Mouse (Mus musculus) bone marrow macrophage, adult 2 months (primary cell): Measurements from ENCODE around the gene Magi2. TPM values are rescaled to one million over a fixed set of nuclear protein-coding genes. Genes with fewer than 3 reads are reported as not detected.
"Not testable (repeated sequence)": the region's sequence is repeated elsewhere in the genome, so short reads cannot be mapped to it uniquely, and the experiment has no call there.

ENCODE experiments used
- H3K27ac ChIP-seq: 2 replicates; pipeline ENCODE4 v1.5.1; 2012; ENCODE audit warnings: low read depth, low read length; ENCODE audit not compliant: insufficient read depth
- H3K4me1 ChIP-seq: 2 replicates; pipeline ENCODE4 v1.6.1; 2012; ENCODE audit warnings: low read length; ENCODE audit not compliant: control insufficient read depth, insufficient read depth
- H3K4me3 ChIP-seq: 2 replicates; pipeline ENCODE4 v1.5.1; 2012; ENCODE audit warnings: mild to moderate bottlenecking, low read length, moderate library complexity; ENCODE audit not compliant: insufficient read depth
- CTCF ChIP-seq: IDR thresholded peaks from 2 replicates; pipeline ENCODE4 v1.5.1; 2012; ENCODE audit warnings: low read depth, mild to moderate bottlenecking, low read length, moderate library complexity
- POLR2A ChIP-seq: IDR thresholded peaks from 2 replicates; pipeline ENCODE4 v1.6.1; 2012; ENCODE audit warnings: mild to moderate bottlenecking, low read depth, low read length, borderline replicate concordance
- polyA plus RNA-seq: library from polyadenylated mRNA; stranded (reverse); fragments of >200 nt; gene quantifications from 2 replicates; pipeline ENCODE4 v1.2.4, GENCODE M21; 2012; ENCODE audit not compliant: missing spikeins, insufficient read depth, insufficient read length

Magi2 gene
- polyA plus RNA-seq, 1 experiment, result 0.46 TPM

GRCm38 (mm10) chr5:20508609-20509008 is 1281.8 kb downstream of the Magi2 start:
- Histone ChIP-seq H3K27ac (no peak overlapping the region), H3K4me1 (no peaks in the 10 kb centered on the region), H3K4me3 (no peak overlapping the region)
- TF ChIP-seq CTCF (no peak), POLR2A (no peak)

GRCm38 (mm10) chr5:20509606-20510005 is 1282.8 kb downstream of the Magi2 start:
- Histone ChIP-seq H3K4me3 (no peak overlapping the region), H3K4me1 (no peaks in the 10 kb centered on the region), H3K27ac (no peak overlapping the region)
- TF ChIP-seq CTCF (no peak), POLR2A (no peak)

DNA sequence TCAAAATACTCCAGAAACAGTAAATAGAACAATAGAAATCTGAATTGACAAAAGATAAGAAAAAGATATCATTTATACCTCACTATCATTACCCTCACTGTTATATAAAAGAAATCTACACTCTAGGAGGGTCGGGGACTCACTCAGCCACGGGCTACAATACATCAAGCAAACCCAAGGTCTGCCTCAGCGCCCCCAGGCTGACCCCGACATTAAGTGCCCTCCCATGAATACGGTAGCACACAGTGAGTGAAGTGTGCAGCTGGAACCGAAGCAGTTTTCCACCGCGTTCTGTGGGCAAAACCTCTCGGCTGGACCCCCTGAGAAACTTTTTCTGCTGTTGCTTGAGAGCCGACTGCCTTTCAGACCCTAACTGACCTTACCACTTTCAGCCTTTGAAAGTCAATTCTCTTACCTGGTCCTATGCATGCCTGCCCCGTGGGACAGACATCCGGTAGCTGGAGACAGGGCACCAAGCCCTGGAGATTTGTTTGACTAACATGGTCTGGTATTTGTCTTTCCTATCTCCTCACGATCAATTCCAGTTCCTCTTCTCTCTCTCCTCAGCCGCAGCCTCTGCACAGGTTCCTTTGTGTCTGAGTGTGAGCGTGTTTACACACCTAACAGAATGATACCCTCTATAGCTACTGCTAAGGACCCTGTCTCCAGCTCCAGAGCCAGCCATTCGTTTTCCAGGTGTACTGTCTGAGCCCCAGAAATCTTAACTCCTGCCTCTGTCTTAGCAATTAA is 1285.7 kb downstream of the Magi2 start:
- Histone ChIP-seq H3K4me3 (no peak overlapping the region), H3K27ac (no peak overlapping the region), H3K4me1 (no peaks in the 10 kb centered on the region)
- TF ChIP-seq POLR2A, result no peak
- no peak for TF ChIP-seq CTCF

- Histone ChIP-seq H3K4me1 (no peaks in the 10 kb centered on the region), H3K4me3 (no peak overlapping the region), H3K27ac (no peak overlapping the region)
- TF ChIP-seq POLR2A (no peak), CTCF (no peak)
These were observed 1294.8 kb downstream of the Magi2 start for GRCm38 (mm10) chr5:20521639-20522038.

- TF ChIP-seq POLR2A, result no peak
- no peak for TF ChIP-seq CTCF
- Histone ChIP-seq H3K4me1 (no peaks in the 10 kb centered on the region), H3K4me3 (no peak overlapping the region)
These were observed 1295.2 kb downstream of the Magi2 start for GRCm38 (mm10) chr5:20522047-20522446.

DNA sequence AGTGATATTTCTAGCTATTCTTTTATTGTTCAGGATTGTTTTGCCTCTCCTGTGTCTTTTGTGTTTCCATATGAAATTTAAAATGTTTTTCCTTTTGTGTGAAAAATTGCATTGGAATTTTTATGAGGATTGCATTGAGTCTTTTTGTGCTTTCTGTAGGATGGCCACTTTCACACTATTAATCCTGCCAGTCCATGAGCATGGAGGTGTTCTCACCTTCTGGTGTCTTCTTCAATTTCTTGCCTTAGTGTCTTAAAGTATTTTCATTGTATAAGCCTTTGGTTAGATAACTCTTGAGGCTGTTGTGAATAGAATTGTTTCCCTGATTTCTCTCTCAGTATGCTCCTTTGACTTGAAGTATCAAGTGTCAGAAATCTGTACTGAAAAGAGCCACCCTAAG is 1296.9 kb downstream of the Magi2 start:
- TF ChIP-seq POLR2A (no peak), CTCF (no peak)
- no peak overlapping the region for H3K27ac ChIP-seq
- H3K4me1 ChIP-seq, result no peaks in the 10 kb centered on the region
- no peak overlapping the region for H3K4me3 ChIP-seq

More at GRCm38 (mm10) chr5:20522047-20522446, 1295.2 kb downstream of the Magi2 start:
- H3K27ac ChIP-seq, result no peak overlapping the region

- not testable (repeated sequence) for H3K4me3 ChIP-seq, H3K4me1 ChIP-seq, H3K27ac ChIP-seq
These were observed 1299.8 kb downstream of the Magi2 start for GRCm38 (mm10) chr5:20526588-20526987.

- Histone ChIP-seq H3K4me1 (no peaks in the 10 kb centered on the region), H3K4me3 (no peak overlapping the region), H3K27ac (no peak overlapping the region)
- TF ChIP-seq POLR2A (no peak), CTCF (no peak)
These were observed 1309.7 kb downstream of the Magi2 start for GRCm38 (mm10) chr5:20536544-20536943.

DNA sequence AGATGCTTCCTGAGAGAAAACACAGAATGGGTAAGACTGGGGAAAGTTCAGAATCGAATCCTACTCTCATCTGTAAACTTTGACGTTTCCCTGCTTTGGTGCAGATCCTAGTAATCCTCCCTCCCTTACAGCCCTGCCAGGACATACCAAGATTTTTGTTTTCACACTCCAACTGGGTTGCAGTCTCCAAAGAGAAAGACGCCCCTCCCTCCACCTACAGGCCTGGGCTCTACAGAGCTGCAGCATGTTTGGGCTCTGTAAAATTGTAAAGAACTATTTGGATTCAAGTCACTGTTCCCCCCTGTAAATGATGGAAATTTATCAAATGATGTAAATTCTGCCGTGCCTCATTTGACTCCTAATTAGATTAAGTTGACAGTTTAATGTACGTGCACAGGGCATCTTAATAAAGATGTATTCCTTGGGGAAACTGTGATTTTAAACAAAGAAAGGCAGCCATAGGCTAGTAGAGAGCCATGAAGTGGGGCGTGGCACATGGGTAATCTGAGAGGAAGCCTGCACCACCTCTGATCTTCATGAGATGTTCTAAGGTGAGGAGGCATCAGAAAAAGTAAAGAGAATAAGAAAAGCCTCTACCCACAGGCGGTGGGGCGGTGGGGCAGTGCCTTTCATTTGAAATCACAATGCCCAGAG is 1310.7 kb downstream of the Magi2 start:
- H3K27ac ChIP-seq, result no peak overlapping the region
- TF ChIP-seq CTCF (no peak), POLR2A (no peak)
- H3K4me1 ChIP-seq, result no peaks in the 10 kb centered on the region
- no peak overlapping the region for H3K4me3 ChIP-seq

DNA sequence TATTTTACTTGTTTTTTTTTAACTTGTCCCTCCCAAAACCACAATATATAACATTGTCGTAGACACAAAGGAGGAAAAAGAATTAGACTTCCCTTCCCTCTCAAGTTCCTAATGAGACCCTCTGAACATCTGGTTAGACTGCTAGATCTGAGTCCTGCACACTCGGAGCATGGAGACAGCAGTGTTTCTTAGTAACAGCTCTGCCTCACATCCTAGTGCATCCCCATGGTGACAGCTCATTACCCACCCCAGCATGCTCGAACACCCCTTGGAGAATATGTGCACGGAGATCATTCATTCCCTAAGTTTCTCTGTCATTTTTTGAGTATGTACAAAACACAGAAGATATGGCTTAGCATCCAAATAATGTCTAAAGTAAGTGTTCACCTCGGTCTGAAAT is 1317.5 kb downstream of the Magi2 start:
- H3K4me3 ChIP-seq, result no peak overlapping the region
- no peak overlapping the region for H3K27ac ChIP-seq
- no peaks in the 10 kb centered on the region for H3K4me1 ChIP-seq
- TF ChIP-seq CTCF (no peak), POLR2A (no peak)
